Mouse (Mus musculus) stomach, postnatal 0 days (tissue): ENCODE data around the gene Mapk14.

Source experiments
- CTCF ChIP-seq: IDR thresholded peaks from 2 replicates; pipeline ENCODE4 v1.5.1; 2016; ENCODE audit warnings: antibody characterized with exemption, low read depth, mild to moderate bottlenecking, moderate library complexity
- EP300 ChIP-seq: optimal IDR thresholded peaks from 2 replicates; pipeline ENCODE3; 2016; ENCODE audit warnings: antibody characterized with exemption

GRCm38 (mm10) chr17:28750580-28750979 lies 59.5 kb downstream of the Mapk14 start:
- TF ChIP-seq CTCF (no peak), EP300 (no peak)
